Comparison of ENCODE assay signal across 38 mouse cellular contexts in the genomic region with DNA sequence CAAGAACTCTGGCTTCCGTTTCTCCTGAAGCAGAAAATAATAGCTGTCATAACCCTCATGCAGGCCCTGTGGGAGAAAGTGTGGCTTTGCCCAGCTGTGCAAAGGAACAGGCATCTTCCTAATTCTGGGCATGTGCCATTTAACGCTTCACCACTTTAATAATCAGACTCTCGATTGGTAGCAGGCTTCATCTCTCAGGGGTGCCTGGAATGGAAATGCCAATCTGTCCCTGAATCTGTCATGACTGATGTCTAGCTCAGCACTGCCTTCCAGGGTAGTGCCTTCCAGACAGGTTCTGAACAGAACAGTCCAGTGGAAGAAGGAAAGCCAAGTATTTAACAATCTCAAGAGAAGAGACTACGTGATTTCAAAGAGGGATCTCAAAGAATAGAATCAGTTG. TPM values are rescaled to one million over a fixed set of nuclear protein-coding genes. Genes with fewer than 3 reads are reported as not detected.
A peak's percentile ranks its signal among the peaks of the same experiment; 100 is the strongest.
DNase-seq lines count a peak whose midpoint lies in the region; ATAC-seq and TF ChIP-seq lines count a peak whose summit lies in the region.
"Had no signal": no experiment of that assay in that cellular context is flagged by ENCODE, and none has a peak within 500 bp of the region (broad histone marks: within the 10 kb centered on the region; RNA-seq: fewer than 3 reads in every experiment).

No protein-coding gene starts in this region.

- H3K27ac ChIP-seq in layer of hippocampus, adult 2 months = peak overlapping the region; percentile 84
- H3K27ac ChIP-seq in neural tube, embryonic 14.5 days (ENCODE audit: low read depth, low read length) = no peak overlapping the region
- H3K27ac ChIP-seq: hindbrain, embryonic 15.5 days; kidney, embryonic 15.5 days; liver, embryonic 12.5 days had no signal

- no peak overlapping the region for H3K4me2 ChIP-seq in neural tube, embryonic 14.5 days (ENCODE audit: low read depth, low read length)
- H3K4me2 ChIP-seq: heart, embryonic 11.5 days; hindbrain, embryonic 15.5 days; kidney, embryonic 15.5 days; liver, embryonic 12.5 days; midbrain, embryonic 11.5 days had no signal

- intact Hi-C loops in gastrocnemius, postnatal 36 days (cut with DNase I) = no loop called here

- no peak overlapping the region for H3K9ac ChIP-seq in neural tube, embryonic 14.5 days (replicated peaks; ENCODE audit: low read depth, low read length)
- H3K9ac ChIP-seq: hindbrain, embryonic 15.5 days; kidney, embryonic 15.5 days; liver, embryonic 12.5 days; liver, postnatal 0 days had no signal

- WGBS in neural tube, embryonic 14.5 days = 44% methylated on average over 4 of the region's 4 CpGs

- no peaks in the 10 kb centered on the region for H3K27me3 ChIP-seq in neural tube, embryonic 14.5 days (ENCODE audit: control insufficient read depth, insufficient read depth, low read length)
- H3K27me3 ChIP-seq: hindbrain, embryonic 15.5 days; kidney, embryonic 15.5 days; liver, embryonic 12.5 days had no signal

- peak; percentile 25; the same call in 1 of the 2 replicates for ATAC-seq in neural tube, embryonic 14.5 days (ENCODE audit: low read depth)
- ATAC-seq: forebrain, embryonic 14.5 days; liver, embryonic 12.5 days; liver, postnatal 0 days had no signal

- H3K4me3 ChIP-seq in layer of hippocampus, adult 2 months = no peak overlapping the region
- no peak overlapping the region for H3K4me3 ChIP-seq in neural tube, embryonic 14.5 days (ENCODE audit: low read depth, low read length)
- H3K4me3 ChIP-seq: hindbrain, embryonic 15.5 days; kidney, embryonic 15.5 days; liver, embryonic 12.5 days had no signal

- H3K36me3 ChIP-seq in neural tube, embryonic 14.5 days (ENCODE audit: control insufficient read depth, insufficient read depth, low read length) = no peaks in the 10 kb centered on the region
- H3K36me3 ChIP-seq: hindbrain, embryonic 15.5 days; kidney, embryonic 15.5 days; liver, embryonic 12.5 days had no signal

- TF ChIP-seq CTCF in layer of hippocampus, adult 2 months (conservative IDR thresholded peaks at IDR 0.05) = no peak

- H3K9me3 ChIP-seq in neural tube, embryonic 14.5 days (ENCODE audit: control insufficient read depth, low read length) = no peaks in the 10 kb centered on the region
- H3K9me3 ChIP-seq: hindbrain, embryonic 15.5 days; kidney, embryonic 15.5 days; liver, embryonic 12.5 days had no signal

- DNase-seq in cerebellum, postnatal 10 days = peak; percentile 72 to 76
- no peak for DNase-seq in cerebellum, adult 11-12 months
- peak; percentile 34 to 37 for DNase-seq in layer of hippocampus, adult 2 months (ENCODE audit: low spot score in 2 of 2)
- DNase-seq in layer of hippocampus, postnatal 25 days (ENCODE audit: extremely low spot score in 1 of 2, low spot score in 1 of 2) = no peak
- no peak for DNase-seq in neural tube, embryonic 10.5 days (ENCODE audit: extremely low spot score, low spot score)
- no peak for DNase-seq in gastrocnemius, postnatal 36 days
- DNase-seq: adrenal gland, adult 8-10 months; cerebellum, adult 18-20 months; cerebellum, postnatal 36 days; gastrocnemius, postnatal 25 days; heart, adult 18-20 months; kidney, adult 18-20 months; kidney, postnatal 25 days; liver, postnatal 0 days; lung, postnatal 36 days; right cerebral cortex, postnatal 14 days; thymus, postnatal 14 days had no signal

- 0 out of 2 replicates have a peak, but pooled peaks cover 6% of the 10 kb centered on the region for H3K4me1 ChIP-seq in neural tube, embryonic 14.5 days (ENCODE audit: control insufficient read depth, insufficient read depth, low read length)

RNA-seq across cellular contexts. Expression of a gene that starts 2.3 kb away (rescaled TPM):
- total RNA-seq in layer of hippocampus, adult 2 months (2021) = 10 to 100 TPM; 16.6 to 19.5 TPM
- 10 to 100 TPM; 12.1 to 14.2 TPM for total RNA-seq in layer of hippocampus, postnatal 25 days (2021)
- 7.4 and 13.2 TPM in 2 replicates for polyA plus RNA-seq in neural tube, embryonic 14.5 days (2014; fragmentation: Nextera tagmentation; extraction: Ambion mirVana)
- under 1 TPM; 0.22 to 0.61 TPM for total RNA-seq in gastrocnemius, postnatal 36 days (2021)
- total RNA-seq: hematopoietic stem cell, adult 5-6 weeks; megakaryocyte, adult 5-6 weeks had no signal
- polyA plus RNA-seq: C2C12 had no signal

RNA-seq across cellular contexts. Expression of a gene that starts 9.6 kb away (rescaled TPM):
- 100 to 1,000 TPM; 173 to 177 TPM for total RNA-seq in layer of hippocampus, adult 2 months (2021)
- total RNA-seq in layer of hippocampus, postnatal 25 days (2021) = 100 to 1,000 TPM; 150 to 174 TPM
- polyA plus RNA-seq in neural tube, embryonic 14.5 days (2014; fragmentation: Nextera tagmentation; extraction: Ambion mirVana) = 69.3 and 70.4 TPM in 2 replicates
- 10 to 100 TPM in 1 of 2 experiments, 1 to 10 TPM in 1; 6.3 to 15.8 TPM for total RNA-seq in gastrocnemius, postnatal 36 days (2021)
- total RNA-seq: CH12.LX had no signal

RNA-seq across cellular contexts. Expression of a gene that starts 27.8 kb away (rescaled TPM):
- not detected for total RNA-seq in layer of hippocampus, adult 2 months (2021)
- not detected for total RNA-seq in layer of hippocampus, postnatal 25 days (2021)
- polyA plus RNA-seq in neural tube, embryonic 14.5 days (2014; fragmentation: Nextera tagmentation; extraction: Ambion mirVana) = not detected in 2 replicates
- total RNA-seq in gastrocnemius, postnatal 36 days (2021) = not detected
- total RNA-seq: CH12.LX; ES-E14; gastrocnemius, adult 18-20 months; gastrocnemius, postnatal 25 days; heart, adult 18-20 months; hematopoietic stem cell, adult 5-6 weeks; layer of hippocampus, postnatal 10 days; left cerebral cortex, adult 8-10 months; left cerebral cortex, postnatal 36 days; megakaryocyte, adult 5-6 weeks had no signal
- polyA plus RNA-seq: C2C12; embryonic facial prominence, embryonic 11.5 days; forebrain, embryonic 14.5 days; frontal cortex, adult 2 months; heart, postnatal 0 days; limb, embryonic 14.5 days; midbrain, embryonic 11.5 days; neural tube, embryonic 11.5 days had no signal

RNA-seq across cellular contexts. Expression of a gene that starts 45.0 kb away (rescaled TPM):
- 1 to 10 TPM; 2.3 to 3.6 TPM for total RNA-seq in layer of hippocampus, adult 2 months (2021)
- total RNA-seq in layer of hippocampus, postnatal 25 days (2021) = 1 to 10 TPM; 2.6 to 2.8 TPM
- polyA plus RNA-seq in neural tube, embryonic 14.5 days (2014; fragmentation: Nextera tagmentation; extraction: Ambion mirVana) = 1.2 and 6.6 TPM in 2 replicates
- total RNA-seq in gastrocnemius, postnatal 36 days (2021) = 100 to 1,000 TPM in 1 of 2 experiments, 10 to 100 TPM in 1; 51.9 to 103 TPM

RNA-seq across cellular contexts. Expression of a gene that starts 45.6 kb away (rescaled TPM):
- total RNA-seq in layer of hippocampus, adult 2 months (2021) = 100 to 1,000 TPM; 282 to 304 TPM
- 100 to 1,000 TPM; 281 to 321 TPM for total RNA-seq in layer of hippocampus, postnatal 25 days (2021)
- 261 and 263 TPM in 2 replicates for polyA plus RNA-seq in neural tube, embryonic 14.5 days (2014; fragmentation: Nextera tagmentation; extraction: Ambion mirVana)
- 10 to 100 TPM; 66.3 to 72.8 TPM for total RNA-seq in gastrocnemius, postnatal 36 days (2021)

Comparison
In these comparisons a context has a peak if more than half of its experiments do, and no peak if none do; other contexts are left out.
1. DNase-seq: peak in cerebellum, postnatal 10 days (2 of 2) and layer of hippocampus, adult 2 months (2 of 2); none in cerebellum, adult 11-12 months (single experiment), layer of hippocampus, postnatal 25 days (0 of 2), neural tube, embryonic 10.5 days (single experiment) and gastrocnemius, postnatal 36 days (0 of 2).
2. RNA of a gene that starts 2.3 kb away (total RNA-seq): 16.6 to 19.5 TPM in layer of hippocampus, adult 2 months and 12.1 to 14.2 TPM in layer of hippocampus, postnatal 25 days; 0.22 to 0.61 TPM in gastrocnemius, postnatal 36 days; every median in the first group is over 4 times any median in the second.
3. RNA of a gene that starts 9.6 kb away (total RNA-seq): 173 to 177 TPM in layer of hippocampus, adult 2 months and 150 to 174 TPM in layer of hippocampus, postnatal 25 days; 6.3 to 15.8 TPM in gastrocnemius, postnatal 36 days; every median in the first group is over 4 times any median in the second.